Mouse (Mus musculus): ENCODE data around the gene Bcl2l10.

The Bcl2l10 gene

GRCm38 (mm10) chr9:75399069-75399468, 51.5 kb downstream of the Bcl2l10 start:
- in situ Hi-C loops (cut with MseI, MboI): no loop called here

GRCm38 (mm10) chr9:75400639-75401038, 53.1 kb downstream of the Bcl2l10 start:
- in situ Hi-C loops (cut with MseI, MboI): no loop called here

All from mouse trophoblast stem cell (cell line).